Mouse (Mus musculus): ENCODE measurements around the gene Pxylp1.
A peak's percentile ranks its signal among the peaks of the same experiment; 100 is the strongest.

The Pxylp1 gene

DNA sequence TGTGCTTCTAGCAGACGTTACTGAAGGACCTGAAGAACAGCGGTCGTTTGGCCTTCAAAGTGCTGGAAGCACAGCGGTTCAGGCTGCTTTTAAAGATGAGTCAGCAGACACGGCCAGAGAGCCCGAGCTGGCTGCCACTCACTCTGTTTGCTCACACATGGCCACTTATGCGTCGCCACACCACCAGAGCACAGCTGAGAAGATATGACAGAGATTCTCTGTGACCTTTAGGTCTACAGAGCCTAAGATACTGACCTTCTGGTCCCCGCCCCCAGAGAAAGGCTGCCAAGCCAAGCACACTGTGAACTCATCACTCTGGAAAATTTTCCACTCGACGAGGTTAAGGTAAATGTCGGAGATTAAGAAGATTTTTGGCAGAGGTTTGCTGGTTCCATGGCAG is 68.4 kb downstream of the Pxylp1 start:
- no peak for DNase-seq (ENCODE audit: low spot score in 2 of 2)

DNA sequence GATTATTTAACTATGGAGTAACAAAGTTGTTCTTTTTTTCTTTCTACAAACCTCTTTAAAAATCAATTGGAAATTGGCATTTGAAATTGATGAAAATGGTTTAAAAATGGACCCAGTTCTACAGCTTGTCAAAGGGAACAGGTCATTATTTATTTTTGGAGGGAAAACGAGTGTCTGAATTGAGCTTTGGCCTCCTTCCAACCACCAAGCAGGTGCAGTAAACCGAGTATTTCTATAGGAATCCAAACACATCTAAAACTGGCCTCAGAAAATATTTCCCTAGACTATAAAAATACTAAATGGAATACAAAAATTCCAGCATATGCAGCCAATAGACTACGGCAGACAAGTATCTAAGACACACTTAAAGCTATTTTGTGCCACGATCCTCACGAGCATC is 68.9 kb downstream of the Pxylp1 start:
- DNase-seq (ENCODE audit: low spot score in 2 of 2): no peak

DNA sequence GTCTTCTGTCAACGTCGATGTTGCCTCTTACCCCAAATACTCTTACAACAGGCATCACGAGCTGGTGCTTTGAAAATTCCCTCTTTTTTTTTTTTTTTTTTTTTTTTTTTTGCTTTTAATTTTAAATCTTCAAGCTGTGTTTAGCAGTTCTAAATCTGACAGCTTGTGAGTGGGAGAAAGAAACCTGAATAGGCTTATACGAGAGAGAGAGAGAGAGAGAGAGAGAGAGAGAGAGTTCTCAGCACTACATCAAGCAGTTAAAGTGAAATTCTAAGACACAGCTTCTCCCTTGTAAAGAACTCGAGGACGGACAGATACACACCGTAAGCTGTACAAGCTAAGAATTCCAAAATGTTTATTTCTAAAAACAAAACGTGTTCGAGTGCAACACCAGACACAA is 69.5 kb downstream of the Pxylp1 start:
- DNase-seq (ENCODE audit: low spot score in 2 of 2): no peak

DNA sequence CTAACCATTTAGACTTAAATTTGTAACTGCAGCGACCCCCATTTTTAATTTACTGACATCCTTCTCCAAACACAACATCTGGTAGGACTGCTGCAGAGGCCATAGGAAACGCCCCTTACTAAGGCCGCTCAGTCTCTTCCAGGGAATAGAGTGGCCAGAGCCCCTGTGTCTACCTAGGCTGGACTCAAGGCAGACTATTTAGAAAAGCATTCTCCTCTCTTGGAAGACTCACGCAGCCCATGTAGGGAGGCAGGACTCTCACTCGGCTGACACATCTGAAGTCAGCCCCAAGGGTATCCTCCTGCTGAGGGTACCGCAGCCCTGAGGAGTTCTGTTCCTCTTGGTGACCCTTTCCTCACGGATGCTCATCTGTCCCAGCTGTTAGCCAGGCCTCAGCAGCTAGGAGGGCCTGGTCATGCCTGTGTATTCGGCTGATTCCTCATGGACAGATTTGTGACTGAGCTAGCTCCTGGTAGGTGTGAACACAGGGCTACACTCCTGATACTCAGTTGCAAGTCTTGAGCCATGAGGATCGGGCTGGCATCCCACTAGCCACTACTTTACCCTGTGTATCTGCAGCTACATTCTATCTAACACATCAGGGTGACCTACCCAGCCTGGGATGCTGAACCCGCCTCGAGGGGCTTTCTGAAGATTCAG is 73.5 kb downstream of the Pxylp1 start:
- DNase-seq (ENCODE audit: low spot score in 2 of 2): no peak

DNA sequence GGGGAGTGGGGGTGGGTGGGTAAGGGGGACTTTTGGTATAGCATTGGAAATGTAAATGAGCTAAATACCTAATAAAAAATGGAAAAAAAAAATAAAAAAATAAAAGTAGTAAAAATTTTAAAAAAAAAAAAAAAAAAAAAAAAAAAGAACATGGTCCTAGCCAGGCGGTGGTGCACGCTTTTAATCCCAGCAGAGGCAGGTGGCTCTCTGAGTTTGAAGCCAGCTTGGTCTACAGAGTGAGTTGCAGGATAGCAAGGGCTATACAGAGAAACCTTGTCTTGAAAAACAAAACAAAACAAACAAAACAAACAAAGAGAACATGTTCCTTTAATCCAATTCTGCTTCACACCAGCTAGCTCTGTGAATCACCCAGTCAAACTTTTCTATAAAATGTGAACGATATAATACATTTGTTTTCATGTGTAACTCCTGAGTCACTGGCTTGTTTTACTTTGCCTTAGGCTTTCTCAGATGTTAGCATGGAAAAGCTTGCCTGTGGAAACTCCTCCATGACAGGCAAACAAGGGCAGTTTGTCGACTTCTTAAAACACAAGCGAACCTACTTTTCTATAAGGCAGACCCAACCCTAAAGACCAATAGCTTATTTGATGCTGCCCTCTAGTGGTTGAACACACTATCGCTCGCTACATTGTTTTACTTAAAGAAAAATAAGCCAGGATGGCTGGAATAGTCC is 74.2 kb downstream of the Pxylp1 start:
- peak; percentile 31 to 63 for DNase-seq (ENCODE audit: low spot score in 2 of 2)

DNA sequence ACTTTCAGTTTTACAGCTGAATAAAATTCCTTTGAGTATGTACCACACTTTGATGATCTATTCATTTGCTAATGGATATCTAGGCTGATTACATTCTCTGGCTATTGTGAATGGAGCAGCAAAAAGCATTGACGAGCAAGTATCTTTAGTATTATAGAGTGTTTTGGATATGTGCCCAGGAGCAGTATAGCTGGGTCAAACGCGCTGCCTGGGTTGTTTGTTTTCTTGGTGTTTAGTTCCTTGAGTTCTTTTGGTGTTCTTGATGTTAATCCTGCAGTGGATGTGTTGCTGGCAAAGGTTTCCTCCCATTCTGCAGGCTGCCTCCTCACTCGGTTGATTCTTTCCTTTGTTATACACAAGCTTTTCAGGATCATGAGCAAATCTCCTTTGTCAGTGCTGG is 80.5 kb downstream of the Pxylp1 start:
- DNase-seq (ENCODE audit: low spot score in 2 of 2): no peak

DNA sequence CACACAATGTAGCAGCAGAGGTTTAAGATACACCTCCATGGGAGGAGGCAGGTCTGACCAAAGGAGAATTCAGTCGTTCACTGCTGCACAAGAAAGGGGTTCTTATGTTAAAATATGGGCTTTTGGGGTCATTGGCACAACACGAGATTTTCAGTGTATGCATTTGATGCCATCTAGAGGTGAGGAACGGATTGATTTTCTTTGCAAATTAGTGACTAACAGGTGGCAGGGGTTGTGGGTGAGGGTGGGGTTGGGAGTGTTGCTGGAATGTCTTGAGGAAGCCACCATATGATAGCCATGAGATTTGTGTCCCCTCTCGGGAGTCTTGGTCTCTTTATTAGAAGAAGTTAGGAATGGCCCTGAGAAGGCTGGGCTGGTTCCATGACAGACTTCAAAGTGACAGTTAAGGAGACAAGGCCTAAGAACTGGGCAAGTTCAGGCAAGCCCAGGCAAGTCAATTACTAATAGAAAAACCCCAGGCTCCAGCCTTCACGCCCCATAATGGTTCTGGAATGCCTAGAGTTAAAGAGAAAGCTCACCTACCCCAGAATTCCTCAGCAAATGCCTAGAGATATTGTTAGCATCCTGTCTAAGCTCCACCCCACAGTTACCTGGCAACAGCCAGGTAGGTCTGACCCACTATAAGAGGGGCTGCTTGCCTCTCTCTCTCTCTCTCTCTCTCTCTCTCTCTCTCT is 92.2 kb downstream of the Pxylp1 start:
- peak in 1 of 2 experiments; percentile 8 for DNase-seq (ENCODE audit: low spot score in 2 of 2)

DNA sequence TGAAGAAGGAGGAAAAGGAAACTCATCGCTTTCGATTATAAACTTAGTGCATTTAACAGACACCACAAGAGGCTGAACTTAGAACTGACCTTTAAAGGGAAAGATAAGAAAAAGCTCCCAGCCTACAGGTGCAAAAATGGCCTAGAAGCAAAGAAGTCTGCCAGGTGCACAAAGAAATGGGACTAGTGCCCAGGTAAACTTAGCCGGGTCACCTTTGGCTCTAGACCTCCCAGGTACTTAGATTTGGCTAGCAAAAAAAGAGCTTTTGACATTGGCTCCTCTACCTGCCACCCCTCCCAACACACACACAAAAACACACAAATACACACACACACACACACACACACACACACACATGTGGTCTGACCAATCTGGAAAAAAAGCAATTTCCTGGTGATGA is 95.2 kb downstream of the Pxylp1 start:
- DNase-seq (ENCODE audit: low spot score in 2 of 2): no peak

DNA sequence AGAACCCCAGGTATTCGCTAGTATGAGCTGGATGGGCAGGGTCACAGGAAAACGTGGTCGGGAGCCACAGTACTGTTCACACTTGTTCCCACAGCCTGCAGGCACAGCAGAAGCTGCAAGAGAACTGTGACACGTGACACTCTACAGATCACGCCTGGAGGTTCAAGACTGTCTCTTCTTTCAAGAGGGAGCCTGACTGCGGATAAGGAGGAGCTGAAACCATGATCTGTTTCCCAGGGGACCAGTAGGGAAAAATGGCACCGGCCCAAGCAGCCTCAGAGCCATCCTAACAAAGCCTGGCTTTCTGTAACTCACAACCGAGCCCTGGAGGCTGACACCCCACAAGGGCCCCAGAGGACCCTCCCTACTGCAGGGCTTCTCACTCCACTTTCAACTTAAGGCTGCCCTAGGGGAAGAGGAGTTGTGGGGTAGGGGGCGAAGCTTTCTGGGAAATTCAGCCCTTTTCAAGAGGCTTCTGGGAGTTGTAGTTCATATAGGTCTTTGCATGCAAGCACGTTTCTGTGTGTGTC is 97.0 kb downstream of the Pxylp1 start:
- peak in 1 of 2 experiments; percentile 11 for DNase-seq (ENCODE audit: low spot score in 2 of 2)

DNA sequence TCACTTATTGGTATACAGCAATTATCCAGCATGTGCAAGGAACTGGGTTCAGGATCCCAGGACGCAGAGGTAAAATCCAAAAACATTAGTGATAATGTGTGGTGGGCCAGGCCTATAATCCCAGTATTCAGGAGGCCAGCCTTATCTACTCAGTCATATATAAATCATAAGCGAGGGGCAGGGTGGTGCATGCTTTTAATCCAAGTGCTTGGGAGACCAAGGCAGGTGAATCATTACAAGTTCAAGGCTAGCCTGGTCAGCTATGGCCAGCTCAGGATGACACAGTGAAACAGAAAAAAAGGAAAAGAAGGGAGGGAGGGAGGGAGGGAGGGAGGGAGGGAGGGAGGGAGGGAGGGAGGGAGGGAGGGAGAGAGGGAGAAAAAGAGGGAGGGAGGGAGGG is 97.9 kb downstream of the Pxylp1 start:
- no peak for DNase-seq (ENCODE audit: low spot score in 2 of 2)

DNA sequence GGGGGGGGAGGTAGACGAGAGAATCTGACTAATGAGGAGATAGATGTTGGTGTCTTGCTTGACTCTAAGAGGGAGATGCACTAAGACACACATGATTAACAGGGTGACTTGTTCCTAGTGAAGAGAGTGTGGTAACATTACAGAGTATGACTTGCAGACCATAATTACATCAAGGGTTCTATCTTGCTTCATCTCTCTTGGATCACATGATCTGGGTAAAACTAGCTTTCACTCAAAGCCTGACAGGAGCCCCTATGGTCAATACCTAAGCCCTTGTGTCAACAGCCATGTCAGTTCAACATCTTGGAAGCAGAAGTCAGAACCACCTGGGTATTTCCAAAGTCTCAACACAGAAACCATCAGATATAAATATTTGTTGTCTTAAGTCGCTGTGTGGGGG is 99.9 kb downstream of the Pxylp1 start:
- DNase-seq (ENCODE audit: low spot score in 2 of 2): no peak

DNA sequence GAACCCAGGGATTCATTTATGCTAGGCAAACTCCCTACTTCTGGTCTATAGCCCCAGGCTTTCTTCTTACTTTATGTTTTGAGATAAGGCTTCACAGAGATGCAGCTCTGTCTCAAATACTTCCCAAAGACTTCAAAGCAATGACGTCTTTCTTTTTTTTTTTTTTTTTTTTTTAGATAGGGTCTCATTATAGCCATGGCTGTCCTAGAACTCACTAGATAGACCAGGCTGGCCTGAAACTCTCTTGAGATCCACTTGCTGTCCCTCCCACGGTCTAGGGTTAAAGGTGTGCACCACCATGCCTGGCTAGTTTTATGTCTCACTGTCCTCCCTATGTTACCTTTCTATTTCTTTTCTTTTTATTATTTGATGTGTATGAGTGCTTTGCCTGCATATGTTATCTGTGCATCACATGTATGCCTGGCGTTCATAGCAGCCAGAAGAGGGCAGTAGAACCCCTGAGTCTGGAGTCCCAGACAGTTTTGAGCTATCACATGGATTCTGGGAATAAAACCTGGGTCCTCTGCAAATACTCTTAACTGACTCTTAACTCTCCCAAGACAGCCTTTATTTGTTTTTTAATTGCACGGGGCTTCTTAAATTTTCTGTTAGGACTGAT is 102.0 kb downstream of the Pxylp1 start:
- DNase-seq (ENCODE audit: low spot score in 2 of 2): no peak

DNA sequence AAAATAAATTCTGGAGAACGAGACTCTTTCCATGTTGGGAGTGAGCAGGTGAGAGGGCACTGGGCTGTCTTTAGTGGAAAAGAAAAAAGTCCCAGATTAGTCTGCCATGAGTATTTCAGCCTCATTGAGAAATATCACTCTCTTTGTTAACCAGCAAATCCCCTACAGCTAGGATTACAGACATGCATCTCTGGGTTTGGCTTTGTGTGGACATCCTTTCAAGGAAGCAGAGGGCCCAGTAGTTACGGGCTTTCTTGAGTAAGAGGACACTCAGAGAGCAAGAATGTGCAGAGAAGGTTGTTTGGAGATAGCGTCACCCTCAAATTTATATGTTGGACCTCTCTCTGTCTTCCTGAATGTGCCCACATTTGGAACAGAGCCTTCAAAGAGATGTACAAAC is 102.6 kb downstream of the Pxylp1 start:
- no peak for DNase-seq (ENCODE audit: low spot score in 2 of 2)

DNA sequence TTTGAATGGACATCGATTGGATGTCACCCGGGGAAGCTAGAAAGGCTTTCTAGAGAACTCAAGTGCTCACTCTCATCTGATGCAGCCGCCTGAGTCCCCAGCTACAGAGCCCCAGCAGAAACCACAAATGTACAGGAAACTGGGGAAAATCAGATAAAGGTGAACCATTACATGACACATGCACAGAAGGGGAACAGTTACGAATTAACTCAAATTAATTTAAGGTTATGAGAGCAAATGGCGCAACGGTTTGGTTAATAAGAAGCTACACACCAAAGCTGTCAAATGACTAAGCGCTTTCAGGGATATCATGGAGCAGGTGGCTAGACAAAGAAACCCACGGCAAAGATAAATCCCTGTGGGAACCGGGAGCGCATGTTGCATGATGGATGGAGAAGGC is 104.7 kb downstream of the Pxylp1 start:
- DNase-seq (ENCODE audit: low spot score in 2 of 2): no peak

DNA sequence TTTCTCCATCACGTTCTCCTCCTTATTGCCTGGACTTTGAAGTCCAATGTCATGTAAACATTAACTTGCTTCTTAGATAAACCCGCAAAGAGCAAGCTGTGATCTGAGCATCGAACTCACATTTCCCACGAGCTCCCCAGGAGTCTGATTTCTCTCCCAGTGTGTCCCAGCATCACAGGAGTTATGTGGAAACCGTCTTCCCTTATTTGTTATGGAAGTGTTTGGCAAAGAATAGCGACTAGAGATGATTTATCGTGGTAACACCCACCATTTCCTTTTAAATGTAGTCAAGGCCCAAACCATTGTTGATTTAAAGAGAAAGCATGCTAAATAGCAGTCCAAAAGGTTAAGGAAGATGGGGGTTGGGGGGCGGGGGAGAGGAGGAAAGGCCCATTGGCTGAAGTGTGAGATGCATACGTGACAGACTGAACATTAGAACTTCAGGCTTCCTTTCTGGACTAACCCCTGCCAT is 106.6 kb downstream of the Pxylp1 start:
- DNase-seq (ENCODE audit: low spot score in 2 of 2): no peak

DNA sequence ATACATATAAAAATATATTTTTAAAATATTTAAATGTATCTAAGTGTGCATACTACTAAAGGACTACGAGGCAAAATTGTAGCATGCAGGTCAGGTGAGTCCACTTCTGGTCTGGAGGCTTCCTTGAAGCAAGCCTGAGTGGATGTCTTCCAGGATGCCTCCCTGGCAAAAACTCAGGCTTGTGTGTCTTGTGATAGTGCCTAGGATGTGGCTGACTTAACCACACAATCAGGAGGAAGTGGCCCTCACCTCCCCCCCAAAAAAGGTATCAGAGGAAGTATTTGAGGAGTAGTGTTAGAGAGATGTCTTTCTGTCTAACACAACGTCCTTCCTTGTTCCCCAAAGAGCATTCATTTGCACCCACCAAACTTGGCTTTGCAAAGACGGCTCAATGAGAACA is 107.3 kb downstream of the Pxylp1 start:
- DNase-seq (ENCODE audit: low spot score in 2 of 2): peak; percentile 40

DNA sequence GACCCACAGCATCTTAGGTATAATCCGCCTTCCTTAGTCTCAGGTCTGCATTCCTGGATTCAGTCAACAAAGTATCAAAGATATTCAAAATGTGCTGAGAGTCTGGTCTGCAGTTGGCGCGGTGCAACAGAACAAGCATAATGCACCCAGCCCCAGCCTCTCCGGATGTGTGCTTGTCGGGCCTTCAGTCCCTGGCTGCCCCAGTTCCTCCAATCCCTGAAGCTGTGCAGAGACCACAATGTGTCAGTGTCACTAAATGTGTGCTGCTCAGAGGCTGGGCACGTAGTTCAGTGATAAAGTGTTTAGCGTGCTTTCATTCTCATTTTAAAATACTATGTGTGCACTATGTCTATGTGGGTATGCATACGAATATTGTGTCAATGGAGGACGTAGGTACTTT is 108.8 kb downstream of the Pxylp1 start:
- DNase-seq (ENCODE audit: low spot score in 2 of 2): no peak

DNA sequence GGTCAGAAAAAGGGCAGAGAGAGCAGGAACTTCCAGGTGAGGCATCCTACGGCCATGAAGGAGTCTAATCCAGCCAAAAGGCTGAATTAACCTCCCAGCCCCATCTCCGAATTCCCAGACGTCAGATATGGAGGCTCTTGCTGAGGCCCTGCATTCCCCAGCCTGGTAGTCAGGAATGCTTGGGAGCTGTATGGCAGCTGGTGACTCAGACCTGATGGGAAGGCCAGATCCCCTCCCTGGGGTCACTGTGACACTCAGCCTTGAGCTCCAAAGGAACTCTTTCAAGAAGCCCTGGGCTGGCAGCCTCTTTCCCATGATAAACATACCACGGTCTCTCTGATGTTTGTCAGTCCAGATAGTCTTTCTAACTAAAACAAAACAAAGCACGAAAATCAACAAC is 109.2 kb downstream of the Pxylp1 start:
- DNase-seq (ENCODE audit: low spot score in 2 of 2): no peak

DNA sequence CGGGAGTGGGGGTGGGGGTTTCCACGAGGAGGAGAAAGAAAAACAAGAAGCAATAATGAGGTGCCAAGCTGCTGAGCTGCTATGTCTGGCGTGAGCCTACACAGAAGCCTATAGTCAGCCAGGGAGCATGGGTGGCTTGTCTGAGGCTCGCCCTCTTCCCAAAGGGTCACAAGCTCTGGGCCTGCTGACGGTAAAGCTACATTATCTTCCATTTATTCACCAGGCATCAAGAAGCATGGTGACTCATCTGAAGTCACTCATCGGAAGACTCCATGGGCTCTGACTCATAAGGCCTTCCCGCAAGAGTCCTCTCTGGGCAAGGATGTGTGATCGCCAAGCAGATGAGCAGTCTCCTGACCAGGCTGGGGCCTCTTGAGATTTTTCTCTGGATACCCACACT is 110.4 kb downstream of the Pxylp1 start:
- DNase-seq (ENCODE audit: low spot score in 2 of 2): no peak
